Mouse (Mus musculus) erythroblast, embryonic 14.5 days (primary cell): ENCODE results near the gene Syn3.

ENCODE experiments used
- GATA1 ChIP-seq: IDR thresholded peaks from 2 replicates; pipeline ENCODE4 v1.6.1; 2012; ENCODE audit warnings: low read length, inconsistent platforms, mixed read lengths
- TAL1 ChIP-seq: IDR thresholded peaks from 3 replicates; pipeline ENCODE4 v1.6.1; 2012; ENCODE audit warnings: low read length, inconsistent platforms, mixed read lengths

DNA sequence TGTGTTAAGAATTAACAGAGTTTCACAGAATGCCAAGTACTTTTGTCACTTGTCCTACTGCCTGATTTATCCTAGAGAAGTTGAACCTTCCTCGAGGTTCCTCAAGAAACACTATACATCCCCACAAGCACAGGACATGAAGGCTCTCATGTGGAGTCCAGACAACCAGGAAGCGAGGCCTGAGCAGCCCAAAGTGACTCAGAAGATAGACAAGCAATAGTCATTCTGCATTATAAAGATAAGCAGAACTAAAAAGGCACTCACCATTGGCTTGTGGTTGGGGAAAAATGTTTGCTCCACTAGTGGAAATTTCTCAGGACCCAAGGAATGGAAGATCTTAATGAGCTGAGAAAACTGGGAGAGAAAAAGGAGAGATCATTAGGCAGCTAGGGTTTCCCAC, 147.4 kb downstream of the Syn3 start:
- TF ChIP-seq GATA1 = no peak
- peak; percentile 40; the same call in 2 of the 3 replicates for TF ChIP-seq TAL1
